Mouse (Mus musculus) ES-Bruce4 (cell line): ENCODE results near the gene Cetn3.

ENCODE experiments used
- CTCF ChIP-seq: IDR thresholded peaks from one replicate; pipeline ENCODE4 v1.8.1; 2011; ENCODE audit warnings: low read depth, low read length
- POLR2A ChIP-seq: IDR thresholded peaks from one replicate; pipeline ENCODE4 v1.8.1; 2011; ENCODE audit warnings: low read length; ENCODE audit not compliant: insufficient read depth

GRCm38 (mm10) chr13:81791861-81792260 lies 9.0 kb downstream of the Cetn3 start:
- TF ChIP-seq CTCF (no peak), POLR2A (no peak)
